Mouse (Mus musculus) activated CD4-positive, CD25-positive, alpha-beta regulatory T cell, adult 4 months (primary cell): ENCODE measurements around the gene Ebp. TPM values are rescaled to one million over a fixed set of nuclear protein-coding genes. Genes with fewer than 3 reads are reported as not detected.
A peak's percentile ranks its signal among the peaks of the same experiment; 100 is the strongest.

Experiments used
- ATAC-seq: one replicate; pipeline ENCODE4 v1.8.0; 2017
- polyA plus RNA-seq, 2 experiments: library from polyadenylated mRNA; unstranded; fragments of 100-300 nt; shearing (Covaris generic); gene quantifications; one replicate each; pipeline ENCODE4 v1.2.1; 2017

Gene Ebp
- 100 to 1,000 TPM; 129 to 202 TPM for polyA plus RNA-seq

DNA sequence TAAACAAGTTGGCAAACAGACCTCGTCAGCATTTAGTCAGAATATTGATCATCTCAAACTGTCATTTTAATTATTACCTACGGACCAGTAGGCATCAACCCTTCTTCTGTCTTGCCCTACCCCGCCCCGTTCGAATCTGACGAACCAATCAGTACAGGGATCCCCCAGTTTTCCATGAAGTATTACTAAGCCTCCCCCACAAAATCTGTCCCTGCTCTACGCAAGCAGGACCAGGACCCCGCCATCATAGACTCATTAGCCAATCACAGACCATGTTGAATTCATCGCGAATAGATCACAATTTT, at the start of gene Ebp:
Gene Ebp (minus strand): TSS at position 94 of the 305 bp plus-strand sequence.
- no peak for ATAC-seq

DNA sequence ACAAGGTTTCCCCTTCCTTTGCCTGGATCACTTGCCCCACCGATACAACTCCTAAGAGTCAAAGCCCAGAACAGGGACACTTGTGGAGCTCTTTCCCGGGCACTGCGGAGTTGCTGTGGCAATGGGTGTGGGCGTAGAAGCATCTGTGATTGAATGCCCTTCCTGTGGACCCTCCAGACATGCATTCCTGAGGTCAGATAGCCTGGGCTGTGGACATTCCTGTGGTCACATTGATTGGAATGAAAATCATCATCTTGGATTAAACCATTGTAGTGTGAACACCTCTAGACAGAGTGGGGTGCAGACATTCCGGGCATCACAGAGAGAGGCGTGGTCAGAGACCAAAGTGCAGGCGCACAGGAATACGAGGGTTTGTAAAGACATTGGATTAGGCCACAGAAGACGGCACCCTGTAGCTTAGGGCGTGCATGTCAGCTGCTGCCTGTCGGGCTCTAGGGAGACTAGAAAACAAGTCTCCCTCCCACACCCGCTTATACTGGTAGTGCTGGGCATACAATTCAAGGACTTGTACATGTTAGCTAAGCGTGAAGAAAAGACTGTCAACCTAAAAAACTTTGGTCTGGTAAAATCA, 45.6 kb upstream of the Ebp start:
- no peak for ATAC-seq

DNA sequence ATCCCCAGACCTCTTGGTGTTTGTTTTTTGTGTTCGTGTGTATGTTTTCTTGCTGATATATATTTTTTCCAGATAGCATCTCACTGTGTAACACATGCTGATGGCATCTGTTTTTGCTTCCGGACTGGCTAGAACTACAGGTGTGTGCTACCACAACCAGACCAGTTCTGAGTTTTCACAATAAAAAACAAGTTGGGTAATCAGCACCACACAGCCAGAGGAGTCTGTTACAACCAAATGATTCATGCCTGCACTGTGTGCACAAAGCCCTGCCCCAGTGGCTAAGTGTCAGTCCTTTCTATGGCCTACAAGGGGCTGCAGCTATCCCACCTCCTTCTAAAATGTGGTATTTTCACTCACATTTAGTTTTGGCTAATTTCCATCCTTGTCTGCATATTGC, 43.4 kb upstream of the Ebp start:
- no peak for ATAC-seq

DNA sequence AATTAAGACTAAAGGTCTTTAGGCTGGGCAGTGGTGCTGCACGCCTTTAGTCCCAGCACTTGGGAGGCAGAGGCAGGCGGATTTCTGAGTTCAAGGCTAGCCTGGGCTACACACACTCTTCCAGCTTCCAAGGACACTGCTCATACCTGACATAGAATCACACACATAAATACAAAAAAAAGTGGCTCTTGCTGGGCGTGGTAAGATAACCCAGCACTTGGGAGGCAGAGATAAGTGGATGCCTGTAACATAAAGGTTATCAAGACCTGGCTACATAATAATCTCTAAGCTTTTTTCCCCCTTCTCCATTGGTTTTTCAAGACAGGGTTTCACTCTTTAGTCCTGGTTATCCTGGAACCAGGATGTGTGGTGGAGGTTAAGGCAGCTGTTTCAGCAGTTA, 40.3 kb upstream of the Ebp start:
- ATAC-seq = no peak

DNA sequence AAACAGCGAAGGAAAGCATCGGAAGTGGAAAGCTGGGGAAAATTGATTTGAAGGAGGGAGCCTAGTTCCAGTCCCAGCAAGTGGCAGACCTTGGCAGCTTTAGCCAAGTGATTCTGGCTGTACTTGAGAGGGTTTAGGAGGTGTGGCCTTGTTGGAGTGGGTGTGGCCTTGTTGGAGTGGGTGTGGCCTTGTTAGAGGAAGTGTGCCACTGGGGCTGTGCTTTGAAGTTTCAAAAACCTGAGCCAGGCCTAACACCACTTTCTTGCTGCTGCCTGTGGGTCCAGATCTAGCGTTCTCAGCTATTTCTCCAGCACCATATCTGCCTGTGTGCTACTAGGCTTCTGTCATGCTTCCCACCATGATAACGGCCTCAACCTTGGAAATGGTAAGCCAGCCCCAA, 37.0 kb upstream of the Ebp start:
- no peak for ATAC-seq

DNA sequence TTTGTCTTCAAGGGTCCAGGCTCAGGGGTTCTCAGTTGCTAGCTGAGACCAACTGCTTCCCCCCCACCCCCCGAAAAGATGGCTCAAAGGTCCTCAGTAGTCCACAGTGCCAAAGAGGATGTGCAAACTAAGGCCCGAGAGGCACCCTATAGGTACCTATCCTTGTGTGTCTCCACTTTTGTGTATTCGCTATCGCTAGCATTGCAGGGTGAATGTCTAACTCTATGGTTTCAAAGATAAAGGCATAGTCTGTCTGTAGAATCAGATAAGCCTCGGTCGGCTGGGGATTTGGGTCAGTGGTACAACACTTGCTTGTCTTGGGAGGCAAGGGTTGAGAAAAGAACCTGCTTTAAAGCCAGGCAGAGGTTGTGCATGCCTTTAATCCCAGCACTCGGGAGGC, 30.2 kb upstream of the Ebp start:
- no peak for ATAC-seq

DNA sequence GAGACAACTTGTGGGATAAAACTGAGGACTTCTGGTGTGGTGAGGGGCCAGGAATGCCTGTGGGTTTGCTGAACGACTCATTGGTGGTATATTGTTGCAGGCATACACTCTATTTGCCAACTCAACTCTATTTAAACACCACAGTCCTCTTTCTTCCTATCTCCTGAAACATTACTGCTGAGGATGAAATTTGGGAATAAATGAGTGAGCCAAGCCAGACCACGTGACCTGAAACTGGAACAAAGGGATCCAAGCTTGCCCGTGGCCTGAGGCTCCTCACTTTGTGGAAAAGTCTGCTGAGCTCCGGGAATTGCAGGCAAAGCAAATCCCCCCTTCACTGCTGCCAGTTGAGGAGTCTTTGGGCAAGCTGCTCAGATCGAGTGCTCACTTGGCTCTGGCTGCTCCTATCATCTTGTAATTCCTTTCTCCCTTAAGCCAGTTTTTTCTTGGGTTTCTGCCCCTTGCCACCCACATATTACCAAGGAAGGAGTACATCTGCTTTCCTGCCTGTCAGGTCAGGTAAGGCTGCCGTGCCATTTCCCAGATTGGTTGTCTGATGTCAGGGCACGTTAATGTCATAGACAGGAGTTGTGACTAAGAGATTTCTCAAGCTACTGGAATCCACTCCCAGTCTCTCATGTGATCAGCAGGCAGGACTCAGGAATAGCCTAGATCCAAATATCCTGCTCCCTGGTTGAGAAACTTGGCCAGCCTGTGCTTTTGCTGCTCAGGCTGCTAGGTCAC, 29.5 kb upstream of the Ebp start:
- ATAC-seq = no peak

DNA sequence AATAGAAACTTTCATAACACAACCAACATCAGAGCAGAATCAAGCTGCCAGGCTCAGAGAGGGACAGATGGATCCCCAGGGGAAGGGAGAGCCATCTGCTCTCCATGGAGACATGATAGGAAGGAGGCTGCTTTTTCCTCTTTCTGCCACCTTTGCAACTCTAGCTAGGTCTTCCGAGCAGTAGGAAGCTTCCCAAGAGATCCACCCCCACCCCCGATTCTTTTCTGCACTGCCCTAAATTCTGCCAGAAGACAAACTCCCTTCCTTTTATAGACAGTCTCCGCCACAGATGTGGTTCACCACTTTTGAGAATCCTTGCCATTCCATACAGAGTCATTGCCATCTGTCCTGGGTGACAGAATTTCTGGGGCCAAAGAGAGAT, 29.0 kb upstream of the Ebp start:
- ATAC-seq = no peak

DNA sequence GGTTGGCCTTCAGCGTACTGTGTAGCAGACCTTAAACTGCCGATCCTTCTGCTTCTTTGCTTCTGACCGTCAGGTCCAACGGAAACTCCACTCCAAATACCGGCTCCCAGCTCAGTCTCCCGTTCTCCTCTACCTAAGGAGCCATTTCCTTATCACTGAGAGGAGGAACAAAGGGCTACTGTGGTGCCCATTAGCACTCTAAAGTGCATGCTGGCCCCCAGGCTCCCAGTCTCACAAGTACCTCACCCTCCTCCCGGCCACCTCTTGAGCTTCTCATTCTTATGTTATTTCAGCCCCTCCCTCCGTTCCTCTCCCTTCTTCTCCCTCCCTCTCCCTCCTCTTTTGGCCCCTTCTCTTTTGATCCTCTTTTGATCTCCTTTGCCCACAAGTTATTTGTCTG, 26.3 kb upstream of the Ebp start:
- no peak for ATAC-seq

DNA sequence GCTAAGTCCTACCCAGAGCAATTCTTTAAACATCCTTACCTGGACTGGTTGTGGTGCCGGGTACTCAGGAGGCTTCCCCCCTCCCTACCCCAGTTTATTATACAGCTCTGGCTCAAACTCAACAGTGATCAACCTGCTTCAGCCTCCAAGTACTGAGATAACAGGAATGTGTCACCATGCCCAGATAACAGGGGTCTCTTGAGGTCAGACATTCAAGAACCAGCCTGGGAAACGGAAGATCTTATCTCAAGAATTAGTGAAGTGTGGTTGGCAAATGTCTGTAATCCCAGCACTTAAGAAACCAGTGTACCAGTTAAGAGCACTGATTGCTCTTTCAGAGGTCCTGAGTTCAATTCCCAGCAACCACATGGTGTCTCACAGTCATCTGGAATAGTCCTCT, 24.8 kb upstream of the Ebp start:
- no peak for ATAC-seq

DNA sequence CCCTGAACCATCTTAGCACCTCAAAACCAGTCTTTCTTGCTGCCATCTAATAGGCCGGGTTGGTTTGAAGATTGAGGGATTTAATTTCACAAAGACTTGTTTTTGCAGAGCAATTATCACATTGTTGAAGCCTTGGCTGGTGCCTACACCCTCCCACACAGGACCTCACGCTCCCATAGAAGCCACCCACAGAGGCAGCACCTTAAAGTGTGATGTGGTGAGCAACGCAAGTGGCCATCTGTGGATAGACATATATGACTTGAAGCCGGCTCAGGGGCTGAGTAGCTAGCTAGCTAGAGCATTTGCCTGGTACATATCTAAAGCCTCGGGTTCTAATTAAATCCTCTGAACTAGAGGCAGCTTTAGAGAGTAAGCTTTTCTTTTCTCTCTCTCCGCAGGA, 24.1 kb upstream of the Ebp start:
- no peak for ATAC-seq

DNA sequence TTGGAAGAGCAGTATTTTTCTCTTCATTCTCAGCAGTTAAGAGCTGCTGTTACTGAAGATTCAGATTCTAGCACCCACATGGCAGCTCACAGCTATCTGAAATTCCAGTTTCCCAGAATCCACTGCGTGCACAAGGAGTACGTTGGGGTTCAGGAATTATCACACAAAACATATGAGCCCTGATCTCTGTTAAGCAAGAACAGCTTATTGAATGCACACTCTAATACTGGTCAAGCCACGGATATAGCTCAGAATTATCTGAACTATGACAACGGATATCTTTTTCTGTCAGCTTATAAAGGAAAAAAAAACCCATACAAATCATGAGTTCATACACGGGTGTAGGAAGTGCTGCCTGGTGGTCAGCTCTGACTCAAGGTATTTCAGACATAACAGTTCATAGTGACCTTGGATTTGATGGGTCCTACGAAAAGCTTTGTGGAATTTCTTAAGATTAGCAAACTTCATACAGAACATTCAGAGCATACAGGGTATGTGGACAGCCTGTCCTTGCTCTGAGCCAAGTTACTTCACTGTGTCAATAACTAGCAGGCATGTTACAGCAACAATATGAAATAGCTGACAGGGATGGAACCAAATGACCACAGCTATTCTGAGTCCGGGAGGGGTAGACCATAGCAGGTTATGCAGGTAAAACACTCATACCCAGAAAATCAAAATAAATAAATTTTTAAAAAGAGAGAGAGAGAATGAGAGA, 18.3 kb upstream of the Ebp start:
- no peak for ATAC-seq

DNA sequence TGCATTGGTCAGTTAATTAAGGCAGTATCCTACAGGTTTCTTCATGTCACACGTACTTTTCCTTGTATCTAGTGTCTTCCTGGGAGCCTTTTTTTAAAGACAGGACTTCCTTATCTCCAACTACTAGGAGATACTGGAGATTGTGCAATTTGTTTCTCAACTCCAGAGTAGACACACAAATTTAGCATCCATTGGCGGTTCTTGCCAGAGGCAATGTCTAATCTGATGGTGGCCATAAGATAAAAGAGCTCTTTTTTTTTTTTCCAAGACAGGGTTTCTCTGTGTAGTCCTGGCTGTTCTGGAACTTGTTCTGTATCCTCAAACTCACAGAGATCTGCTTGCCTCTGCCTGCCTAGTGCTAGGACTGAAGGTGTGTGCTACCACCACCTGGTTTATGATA, 16.4 kb upstream of the Ebp start:
- ATAC-seq = no peak

DNA sequence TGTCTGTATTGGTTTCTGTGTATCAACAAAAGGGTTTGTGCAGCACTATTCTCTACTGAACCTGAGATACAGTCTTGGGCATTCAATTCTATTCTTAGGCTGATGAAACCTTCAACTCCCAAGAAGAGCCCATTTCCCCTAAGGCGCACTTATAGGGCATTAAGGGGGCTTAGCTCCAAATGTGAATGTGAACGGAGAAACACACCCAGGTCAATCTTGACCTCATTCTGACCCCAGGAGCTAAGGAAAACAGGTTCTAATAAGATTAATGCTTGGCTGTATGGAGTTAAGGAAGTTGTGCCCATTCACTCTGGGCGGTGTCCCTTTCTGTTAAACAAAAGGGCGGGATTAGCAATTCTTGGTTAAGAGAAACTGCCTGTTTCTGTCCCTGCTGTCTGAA, 13.9 kb upstream of the Ebp start:
- ATAC-seq = no peak

DNA sequence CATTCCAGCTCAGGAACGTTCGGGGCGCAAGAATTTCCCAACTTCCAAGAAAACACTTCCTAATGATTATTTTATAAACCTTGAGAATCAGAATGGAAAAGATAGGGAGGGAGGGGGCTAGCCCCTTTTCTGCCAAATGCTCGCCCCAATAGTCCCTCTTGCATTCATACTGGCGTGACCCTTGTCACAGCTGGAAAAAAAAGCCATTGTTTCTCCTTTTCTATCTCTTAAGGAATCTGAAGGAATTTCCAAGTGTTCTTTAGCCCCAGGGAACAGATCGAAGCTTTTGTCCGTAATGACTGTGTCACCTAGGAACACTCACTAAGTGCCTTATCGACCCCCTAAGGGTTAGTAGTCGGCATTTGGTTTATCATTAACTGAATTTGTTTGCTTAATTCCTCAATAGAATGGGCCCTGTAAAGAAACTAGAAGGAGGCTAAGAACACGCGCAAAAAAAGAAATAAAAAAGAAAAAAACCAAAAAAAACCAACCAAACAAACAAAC, 13.4 kb upstream of the Ebp start:
- ATAC-seq = no peak

DNA sequence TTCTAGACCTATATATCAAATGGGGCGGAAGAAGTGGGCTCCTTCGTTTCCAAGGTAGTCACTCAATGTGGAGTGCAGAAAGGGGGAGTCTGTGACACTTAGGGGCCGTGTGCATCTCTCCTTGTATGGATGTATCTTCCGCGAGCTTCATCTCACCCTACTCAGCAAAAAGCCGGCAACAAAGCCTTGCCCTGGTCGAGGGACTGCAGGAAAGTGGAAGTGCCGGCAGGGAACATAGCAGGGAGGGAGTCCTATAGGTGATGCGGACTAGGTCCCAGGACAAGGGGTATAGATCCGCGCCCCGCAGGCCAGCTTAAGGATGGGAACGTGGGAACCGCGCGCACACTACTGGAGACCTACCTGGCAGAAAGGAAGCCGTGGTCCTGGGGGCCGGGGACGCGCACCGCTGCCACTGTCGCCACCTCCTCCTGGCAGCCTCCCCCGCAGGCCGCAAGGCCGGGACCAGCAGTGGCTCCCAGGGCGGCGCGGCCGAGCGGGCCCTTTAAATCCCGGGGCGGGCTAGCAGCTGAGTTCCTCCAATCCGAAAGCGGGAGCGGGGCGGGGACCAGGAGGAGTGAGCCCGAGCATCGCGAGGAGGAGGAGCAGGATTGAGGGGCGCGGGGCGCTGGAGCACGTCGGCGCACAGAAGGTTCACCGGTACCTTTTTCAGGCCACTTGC, 12.8 kb upstream of the Ebp start, which contains the start of gene Porcn:
Gene Porcn (minus strand): TSS at position 511 of the 679 bp plus-strand sequence.
- ATAC-seq = no peak

DNA sequence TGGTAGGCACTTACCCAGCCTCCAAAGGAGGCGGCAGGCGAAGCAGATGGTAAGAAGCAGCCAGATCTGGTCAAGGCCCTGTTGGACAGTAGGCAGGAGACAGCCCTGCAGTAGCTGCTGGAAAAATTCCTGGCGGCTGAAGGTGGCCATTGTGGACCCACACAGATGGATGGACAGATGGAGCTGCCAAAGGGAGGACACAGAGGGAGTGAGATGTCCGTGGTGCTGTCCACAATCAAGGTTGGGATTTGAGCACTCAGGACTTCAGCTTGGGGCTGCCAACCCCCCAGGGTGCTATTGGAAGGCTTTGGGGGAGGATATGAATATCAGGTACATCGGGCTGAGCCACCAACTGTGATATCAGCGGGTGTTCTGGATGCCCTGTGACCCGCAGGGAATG, 12.2 kb upstream of the Ebp start:
- ATAC-seq = no peak

DNA sequence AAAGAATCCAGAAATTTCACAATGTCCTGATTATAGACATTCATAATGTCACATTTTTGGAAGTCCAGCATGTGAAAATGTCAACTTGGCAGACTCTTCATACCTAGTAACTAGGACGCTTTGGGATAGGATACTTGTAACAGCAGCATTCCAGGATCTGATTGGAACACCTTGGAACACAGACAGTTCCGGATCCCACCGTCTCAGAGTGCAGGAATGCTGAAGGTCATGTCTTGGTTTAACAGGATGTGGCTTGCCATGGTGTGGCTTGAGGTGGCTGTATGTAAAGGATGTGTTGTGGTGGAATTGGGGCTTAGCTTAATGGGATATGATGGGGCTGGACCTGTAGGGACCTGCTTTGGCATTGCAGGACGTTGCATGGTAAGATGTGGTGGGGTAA, 11.8 kb upstream of the Ebp start:
- ATAC-seq = no peak

DNA sequence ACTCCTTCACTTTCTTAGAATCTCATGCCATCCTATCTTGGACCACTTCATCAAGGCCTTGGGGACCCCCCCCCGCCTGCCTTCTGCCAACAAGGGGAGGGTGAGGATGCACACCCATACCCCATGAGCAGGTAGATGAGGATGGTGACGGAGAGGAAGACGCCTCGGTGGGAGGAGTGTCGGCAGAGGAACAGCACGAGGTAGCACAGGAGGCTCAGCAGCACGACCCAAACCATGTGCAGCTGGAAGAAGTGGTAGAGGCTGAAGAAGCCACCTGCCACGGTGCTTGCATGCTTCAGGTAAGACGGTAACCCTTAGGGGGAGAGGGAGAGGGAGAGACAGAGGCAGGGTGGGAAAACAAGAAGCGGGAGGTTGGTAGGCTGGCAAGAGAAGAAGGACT, 10.8 kb upstream of the Ebp start:
- ATAC-seq = no peak

DNA sequence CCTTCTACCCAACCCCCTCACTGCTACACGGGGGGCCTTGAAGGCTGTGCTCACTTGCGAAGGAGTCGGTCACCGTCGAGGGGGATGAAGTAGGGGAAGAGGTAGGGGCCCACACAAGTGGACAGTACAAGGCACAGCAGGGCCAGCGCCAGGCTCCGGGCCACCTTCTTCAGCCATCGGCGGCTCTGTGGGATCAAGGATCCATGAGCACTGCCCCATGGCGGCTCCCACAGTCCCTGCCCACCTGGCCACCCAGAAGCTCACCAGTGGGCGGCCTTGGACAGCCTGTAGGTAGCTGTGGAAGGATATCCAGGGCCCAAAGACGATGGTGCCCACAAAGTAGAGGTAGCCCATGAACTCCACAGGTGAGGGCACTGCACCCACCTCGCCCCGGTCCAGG, 9.8 kb upstream of the Ebp start:
- no peak for ATAC-seq

DNA sequence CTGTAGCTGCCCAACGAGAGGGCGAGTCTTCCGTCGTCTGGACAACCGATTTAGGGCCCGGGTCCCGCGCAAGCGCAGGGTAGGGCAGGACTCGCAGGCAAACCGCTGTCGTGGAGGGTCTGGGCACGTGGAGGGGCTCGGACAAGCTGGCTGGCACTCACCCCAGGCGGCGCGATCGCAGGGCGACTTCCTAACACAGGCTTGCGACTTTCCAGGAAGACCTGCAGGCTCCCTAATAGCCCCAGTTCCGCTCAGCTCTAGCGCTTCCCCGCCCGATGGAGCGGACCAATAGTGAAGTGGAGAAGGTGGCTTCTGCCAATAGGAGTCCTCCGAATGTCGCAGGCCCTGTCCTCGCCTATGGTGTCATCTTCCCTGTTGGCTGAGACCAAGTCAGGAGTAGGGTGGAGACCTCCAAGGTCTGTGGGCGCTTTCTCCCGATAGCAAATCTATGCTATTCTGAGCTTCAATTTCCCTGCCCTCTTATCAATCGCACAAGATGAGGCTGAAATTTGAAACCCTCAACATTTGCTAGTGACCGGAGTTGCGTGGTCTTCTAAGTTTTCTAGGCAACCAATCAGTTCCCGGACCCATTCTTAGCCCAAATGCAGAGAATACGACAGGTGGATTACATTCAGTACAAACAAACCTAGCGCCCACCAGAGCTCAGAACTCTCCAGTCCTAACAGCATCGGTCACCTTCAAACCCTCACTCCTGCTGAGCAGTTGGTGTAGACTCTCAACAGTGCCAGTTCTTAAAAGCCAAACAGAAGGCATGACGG, 483 bp downstream of the Ebp start:
- ATAC-seq = peak; percentile 99

DNA sequence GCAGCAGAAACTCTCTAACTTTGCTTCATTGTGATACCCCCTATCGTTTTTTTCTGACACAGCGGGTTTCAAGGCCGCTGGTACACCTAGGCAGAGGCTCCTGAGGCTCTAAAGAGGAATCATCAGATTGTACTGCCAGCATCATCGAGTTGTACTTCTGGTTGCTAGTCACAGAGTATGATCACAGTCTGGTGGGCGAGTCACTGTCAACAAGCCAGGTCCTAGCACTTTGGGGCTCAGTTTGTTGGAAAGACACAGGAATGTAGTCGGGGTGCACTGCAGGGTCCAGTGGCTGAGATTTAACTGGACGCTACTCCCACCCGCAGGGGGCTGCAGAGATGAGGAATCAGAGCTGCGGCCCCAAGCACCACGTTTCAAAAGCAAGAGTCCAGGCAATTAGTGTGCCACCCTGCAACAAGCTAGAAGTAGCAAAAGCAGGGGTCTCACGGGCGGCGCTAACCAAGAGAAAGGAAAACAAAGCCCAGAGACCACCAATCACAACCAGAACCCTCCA, 1.1 kb downstream of the Ebp start:
- no peak for ATAC-seq
